Mouse (Mus musculus) erythroid progenitor cell, adult 5-6 weeks (primary cell): ENCODE measurements around the gene Gm49387. TPM values are rescaled to one million over a fixed set of nuclear protein-coding genes. Genes with fewer than 3 reads are reported as not detected.

Experiments
- ATAC-seq: replicated peaks from 2 replicates; pipeline ENCODE4 v1.8.0; 2016; ENCODE audit warnings: moderate number of reproducible peaks, mild to moderate bottlenecking, moderate TSS enrichment, inconsistent platforms; ENCODE audit not compliant: poor library complexity, low FRiP score, severe bottlenecking
- total RNA-seq, 2 experiments: library from RNA; stranded (forward) in 1 of 2; stranded (reverse) in 1 of 2; fragments of 150-400 nt in 1 of 2; fragments of 186-747, 209-891 nt in 1 of 2; gene quantifications; 2 replicates each; pipeline versions ENCODE4 v1.2.3 to v1.2.4; 2015 to 2017; ENCODE audit warnings: low replicate concordance in 2 of 2

Gene Gm49387
- total RNA-seq, 2 experiments from 2014 or later = not detected

DNA sequence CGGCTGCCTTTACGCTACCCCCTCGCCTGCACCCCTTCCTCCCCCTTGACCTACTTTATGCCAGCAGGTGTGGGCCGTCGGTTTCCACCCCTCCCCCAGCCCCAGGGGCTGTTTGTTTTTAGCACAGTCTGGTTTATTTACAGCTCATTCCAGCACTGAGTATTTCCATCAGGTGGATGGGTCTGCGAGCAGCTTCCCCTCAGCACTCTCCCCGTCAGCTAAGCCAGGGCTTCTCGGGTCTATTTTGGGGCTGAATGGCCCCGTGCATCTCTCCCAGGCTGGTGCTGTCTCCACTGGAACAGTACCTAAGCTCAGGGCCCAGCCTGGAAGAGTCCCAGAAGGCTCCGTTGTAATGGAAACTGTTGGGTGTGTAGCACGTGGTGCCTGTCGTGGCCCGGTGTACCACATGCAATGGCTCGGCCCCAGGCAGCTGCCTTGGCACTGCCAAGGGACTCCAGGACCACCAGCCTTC lies 84.7 kb downstream of the Gm49387 start:
- no peak for ATAC-seq

- no peak for ATAC-seq
Observed at GRCm38 (mm10) chr14:31555021-31555420, 85.7 kb downstream of the Gm49387 start.

GRCm38 (mm10) chr14:31543885-31544442 lies 96.7 kb downstream of the Gm49387 start:
- no peak for ATAC-seq

DNA sequence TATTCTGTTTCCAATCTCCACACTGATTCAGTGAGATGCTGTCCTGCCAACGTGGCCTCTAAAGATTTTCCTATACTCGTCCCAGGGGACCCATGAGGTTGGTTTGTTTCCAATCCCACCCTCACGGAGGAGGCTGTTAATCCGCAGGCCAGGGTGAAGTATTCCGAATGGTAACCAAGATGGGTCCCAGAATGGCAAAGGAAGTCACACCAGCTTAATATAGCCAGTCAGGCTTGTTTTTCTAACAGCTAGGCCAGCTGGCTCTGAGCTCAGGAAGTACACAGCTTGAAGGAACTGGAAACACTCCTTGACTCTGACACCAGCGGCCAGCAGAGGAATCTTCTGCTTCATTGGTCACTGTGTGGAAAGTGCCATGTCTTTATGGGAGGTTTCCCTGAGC lies 103.4 kb downstream of the Gm49387 start:
- ATAC-seq = no peak

GRCm38 (mm10) chr14:31532656-31533055 lies 108.0 kb downstream of the Gm49387 start:
- no peak for ATAC-seq

DNA sequence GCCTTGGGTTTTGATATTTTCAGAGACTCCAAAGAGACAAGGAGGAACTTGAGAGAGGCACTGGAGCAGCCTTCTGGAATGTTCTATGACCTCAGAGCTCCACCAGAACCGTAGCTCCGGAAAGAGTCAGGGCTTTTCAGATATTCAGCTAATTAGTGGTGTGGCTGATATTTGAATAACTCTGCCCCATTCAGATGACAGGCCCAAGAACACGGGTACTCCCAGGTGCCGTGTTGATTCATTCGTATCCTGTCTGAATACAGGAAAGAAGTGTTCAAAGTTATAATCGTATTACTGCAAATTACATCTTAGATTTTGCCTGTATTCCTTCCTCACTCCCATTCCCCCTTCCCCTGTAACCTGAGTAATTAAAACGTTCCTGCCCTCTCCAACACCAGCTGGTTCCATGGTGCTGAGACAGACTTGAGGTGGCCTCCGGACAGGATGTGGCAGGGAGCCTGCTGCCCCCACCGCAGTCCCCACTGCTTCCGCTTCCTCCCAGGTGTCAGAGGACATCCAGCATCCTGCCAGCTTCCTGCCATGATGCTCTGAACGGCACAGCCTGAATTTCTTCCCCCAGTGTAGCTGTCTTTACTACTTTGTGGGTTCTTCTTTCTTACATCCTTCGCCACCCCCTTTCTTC lies 109.1 kb downstream of the Gm49387 start:
- ATAC-seq = no peak

DNA sequence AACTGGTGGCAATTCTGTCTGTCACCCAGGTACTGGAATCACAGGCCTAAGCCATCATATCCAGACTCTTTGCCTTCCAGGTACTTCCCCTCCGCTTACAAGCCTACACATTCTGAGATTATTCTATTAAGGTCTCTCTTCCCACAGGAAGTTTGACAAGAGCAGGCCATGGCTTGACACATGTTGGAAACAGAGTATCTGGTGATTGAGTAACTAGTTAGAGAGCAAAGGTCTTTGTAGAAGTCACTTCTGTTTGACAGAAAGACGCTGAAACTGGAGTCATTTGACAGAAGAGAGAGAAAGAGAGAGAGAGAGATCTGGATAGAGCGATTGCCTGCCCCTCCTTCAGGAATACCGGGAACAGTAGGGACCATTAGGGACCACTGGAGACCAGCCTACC lies 109.8 kb downstream of the Gm49387 start:
- ATAC-seq = no peak

GRCm38 (mm10) chr14:31525040-31525810 lies 115.5 kb downstream of the Gm49387 start:
- ATAC-seq = no peak

DNA sequence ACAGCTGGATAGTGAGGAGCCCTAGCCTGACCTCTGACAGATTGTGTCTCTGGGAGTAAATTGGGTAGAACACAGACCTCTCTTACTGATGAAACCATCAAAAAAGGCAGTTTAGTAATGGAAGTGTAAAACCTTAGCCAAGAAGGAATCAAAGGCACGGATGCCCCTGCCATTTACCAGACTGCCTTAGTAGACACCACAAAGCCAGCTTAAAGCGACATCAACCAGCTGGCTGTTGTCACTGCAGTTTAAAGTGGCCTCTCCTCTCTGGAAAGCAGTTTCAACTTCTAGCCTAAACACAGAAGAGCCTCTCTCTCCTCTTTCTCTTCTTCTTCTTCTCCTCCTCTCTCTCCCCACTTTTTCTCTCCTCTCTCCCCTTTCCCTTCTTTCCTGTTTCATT lies 119.4 kb downstream of the Gm49387 start:
- no peak for ATAC-seq

- no peak for ATAC-seq
Observed at GRCm38 (mm10) chr14:31519165-31519564, 121.5 kb downstream of the Gm49387 start.

- ATAC-seq = no peak
Observed at GRCm38 (mm10) chr14:31515895-31516294, 124.8 kb downstream of the Gm49387 start.

GRCm38 (mm10) chr14:31510322-31510721 lies 130.4 kb downstream of the Gm49387 start:
- no peak for ATAC-seq

DNA sequence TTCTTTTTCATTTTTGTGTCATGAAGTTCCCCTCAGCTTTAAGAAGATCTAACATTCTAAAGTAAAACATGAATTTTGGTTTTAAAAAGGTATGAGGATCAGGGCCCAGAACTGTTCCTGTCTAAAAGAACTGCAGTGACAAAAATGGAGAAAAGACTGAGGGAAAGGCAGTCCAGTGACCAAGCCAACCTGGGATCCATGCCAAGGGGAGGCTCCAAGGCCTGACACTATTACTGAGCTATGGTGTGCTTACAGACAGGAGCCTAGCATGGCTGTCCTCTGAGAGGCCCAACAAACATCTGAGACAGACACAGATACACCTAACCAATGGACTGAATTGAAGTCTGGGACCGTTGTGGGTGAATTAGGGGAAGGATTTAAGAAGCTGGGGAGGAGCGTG lies 130.8 kb downstream of the Gm49387 start:
- ATAC-seq = no peak

DNA sequence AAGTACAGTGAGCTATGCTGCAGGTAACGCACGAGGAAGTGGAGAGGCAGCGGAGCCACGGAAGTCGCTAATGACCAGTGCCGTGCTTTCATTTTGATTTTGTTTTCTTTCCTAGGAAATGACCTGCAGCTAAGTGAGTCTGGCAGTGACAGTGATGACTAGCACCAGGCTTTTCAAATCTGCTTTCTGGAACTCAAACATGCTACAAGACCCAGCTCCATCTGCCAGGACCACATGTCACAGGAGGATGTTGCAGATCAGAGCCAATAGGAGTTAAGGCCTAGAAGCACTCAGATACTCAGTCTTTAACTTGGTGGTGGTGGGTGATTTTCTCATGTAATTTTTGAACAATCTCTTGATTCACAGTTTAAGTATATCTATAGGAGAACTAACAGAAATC lies 134.2 kb downstream of the Gm49387 start:
- ATAC-seq = no peak

DNA sequence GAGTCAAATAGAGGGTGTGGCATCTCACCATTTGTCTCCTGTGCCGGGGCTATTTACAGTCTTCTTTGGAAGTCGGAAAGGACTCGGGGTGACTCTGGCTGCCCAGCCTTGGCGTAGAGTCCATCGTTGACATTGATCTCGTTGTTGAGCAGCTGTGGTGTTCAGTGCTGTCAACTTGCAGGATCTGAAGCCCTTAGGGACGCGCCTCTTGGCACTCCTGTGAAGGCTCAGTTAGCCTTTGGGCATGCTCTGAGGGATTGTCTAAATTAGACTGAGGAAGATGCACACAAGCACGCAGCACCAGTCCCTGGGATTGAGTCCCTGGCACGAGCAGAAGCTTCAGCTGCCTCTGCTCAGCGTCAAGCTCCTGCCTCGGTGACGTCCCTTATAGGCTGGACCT lies 137.3 kb downstream of the Gm49387 start:
- no peak for ATAC-seq

Other genes starting within 250 kb of the Gm49387 start
- gene Sh3bp5, start 204.8 kb downstream of the Gm49387 start, total RNA-seq (2015; ENCODE audit: low replicate concordance) = 6.8 and 9.6 TPM in 2 replicates
- 3.9 and 6.7 TPM in 2 replicates for gene Sh3bp5, start 204.8 kb downstream of the Gm49387 start, total RNA-seq (2017; ENCODE audit: low replicate concordance)
- 21.0 and 22.0 TPM in 2 replicates for gene Eaf1, start 146.5 kb downstream of the Gm49387 start, total RNA-seq (2015; ENCODE audit: low replicate concordance)
- gene Eaf1, start 146.5 kb downstream of the Gm49387 start, total RNA-seq (2017; ENCODE audit: low replicate concordance) = 32.3 and 41.6 TPM in 2 replicates
- 16.2 and 26.8 TPM in 2 replicates for gene Mettl6, start 145.8 kb downstream of the Gm49387 start, total RNA-seq (2015; ENCODE audit: low replicate concordance)
- 20.2 and 83.3 TPM in 2 replicates for gene Mettl6, start 145.8 kb downstream of the Gm49387 start, total RNA-seq (2017; ENCODE audit: low replicate concordance)
- gene Colq, start 49.5 kb downstream of the Gm49387 start, total RNA-seq (2015; ENCODE audit: low replicate concordance) = not detected in 2 replicates
- gene Colq, start 49.5 kb downstream of the Gm49387 start, total RNA-seq (2017; ENCODE audit: low replicate concordance) = 0.26 TPM in 1 of 2 replicates, not detected in the other
- 0.72 and 5.9 TPM in 2 replicates for gene Btd, start 150 bp upstream of the Gm49387 start, total RNA-seq (2015; ENCODE audit: low replicate concordance)
- 3.3 and 3.5 TPM in 2 replicates for gene Btd, start 150 bp upstream of the Gm49387 start, total RNA-seq (2017; ENCODE audit: low replicate concordance)
- gene Hacl1, start 408 bp upstream of the Gm49387 start, total RNA-seq (2015; ENCODE audit: low replicate concordance) = 16.2 TPM in 1 of 2 replicates, not detected in the other
- 11.6 and 17.4 TPM in 2 replicates for gene Hacl1, start 408 bp upstream of the Gm49387 start, total RNA-seq (2017; ENCODE audit: low replicate concordance)
- 21.4 and 21.6 TPM in 2 replicates for gene Ankrd28, start 189.8 kb upstream of the Gm49387 start, total RNA-seq (2015; ENCODE audit: low replicate concordance)
- 20.4 and 26.2 TPM in 2 replicates for gene Ankrd28, start 189.8 kb upstream of the Gm49387 start, total RNA-seq (2017; ENCODE audit: low replicate concordance)